Mouse (Mus musculus): ENCODE results near the gene Gm20431. TPM values are rescaled to one million over a fixed set of nuclear protein-coding genes. Genes with fewer than 3 reads are reported as not detected.

Gene Gm20431
- polyA plus RNA-seq, 1 experiment from 2014 or later = 9.2 TPM

GRCm38 (mm10) chr2:167631591-167632448 is 29.5 kb downstream of the Gm20431 start, which contains the start of gene Ube2v1:
Ube2v1 (minus strand) TSS chr2:167632095.
- Histone ChIP-seq H3K36me3 (ENCODE audit: control insufficient read depth, insufficient read depth, low read length) (no peaks in the 10 kb centered on the region), H3K27ac (ENCODE audit: low read length) (peak within 1 kb of the TSS; percentile 89), H3K27me3 (ENCODE audit: control insufficient read depth, insufficient read depth, low read length) (no peaks in the 10 kb centered on the region), H3K9me3 (replicated peaks; ENCODE audit: control insufficient read depth, low read length) (no peaks in the 10 kb centered on the region), H3K4me1 (ENCODE audit: control insufficient read depth, insufficient read depth, low read length) (peaks cover 53% of the 10 kb centered on the region), H3K4me2 (ENCODE audit: low read depth, low read length) (peak within 1 kb of the TSS; percentile 96), H3K9ac (ENCODE audit: low read length) (peak within 1 kb of the TSS; percentile 98), H3K4me3 (replicated peaks; ENCODE audit: low read length) (peak within 1 kb of the TSS; percentile 86)
- under 1% methylated on average over 84 of the region's 87 CpGs for WGBS
- peak; percentile 91 for ATAC-seq (ENCODE audit: insufficient read depth, low FRiP score)

GRCm38 (mm10) chr2:167631181-167631590 is 30.1 kb downstream of the Gm20431 start:
- Histone ChIP-seq H3K4me3 (replicated peaks; ENCODE audit: low read length) (peak overlapping the region; percentile 86), H3K9me3 (replicated peaks; ENCODE audit: control insufficient read depth, low read length) (no peaks in the 10 kb centered on the region), H3K4me2 (ENCODE audit: low read depth, low read length) (peak overlapping the region; percentile 96), H3K36me3 (ENCODE audit: control insufficient read depth, insufficient read depth, low read length) (no peaks in the 10 kb centered on the region), H3K27ac (ENCODE audit: low read length) (peak overlapping the region; percentile 89), H3K9ac (ENCODE audit: low read length) (peak overlapping the region; percentile 98), H3K4me1 (ENCODE audit: control insufficient read depth, insufficient read depth, low read length) (peaks cover 53% of the 10 kb centered on the region), H3K27me3 (ENCODE audit: control insufficient read depth, insufficient read depth, low read length) (no peaks in the 10 kb centered on the region)
- no peak for ATAC-seq (ENCODE audit: insufficient read depth, low FRiP score)
- WGBS = under 1% methylated on average over 31 of the region's 31 CpGs

GRCm38 (mm10) chr2:167630421-167630820 is 30.9 kb downstream of the Gm20431 start:
- Histone ChIP-seq H3K27ac (ENCODE audit: low read length) (peak overlapping the region; percentile 89), H3K36me3 (ENCODE audit: control insufficient read depth, insufficient read depth, low read length) (no peaks in the 10 kb centered on the region), H3K9me3 (replicated peaks; ENCODE audit: control insufficient read depth, low read length) (no peaks in the 10 kb centered on the region), H3K27me3 (ENCODE audit: control insufficient read depth, insufficient read depth, low read length) (no peaks in the 10 kb centered on the region), H3K4me3 (replicated peaks; ENCODE audit: low read length) (peak overlapping the region; percentile 86), H3K9ac (ENCODE audit: low read length) (peak overlapping the region; percentile 98), H3K4me1 (ENCODE audit: control insufficient read depth, insufficient read depth, low read length) (peaks cover 56% of the 10 kb centered on the region), H3K4me2 (ENCODE audit: low read depth, low read length) (peak overlapping the region; percentile 96)
- no peak for ATAC-seq (ENCODE audit: insufficient read depth, low FRiP score)
- 62% methylated on average over 5 of the region's 5 CpGs for WGBS

GRCm38 (mm10) chr2:167629665-167630209 is 31.6 kb downstream of the Gm20431 start:
- H3K36me3 ChIP-seq (ENCODE audit: control insufficient read depth, insufficient read depth, low read length) = no peaks in the 10 kb centered on the region
- peaks cover 57% of the 10 kb centered on the region for H3K4me1 ChIP-seq (ENCODE audit: control insufficient read depth, insufficient read depth, low read length)
- no peaks in the 10 kb centered on the region for H3K27me3 ChIP-seq (ENCODE audit: control insufficient read depth, insufficient read depth, low read length)
- H3K9ac ChIP-seq (ENCODE audit: low read length) = peak overlapping the region; percentile 98
- peak overlapping the region; percentile 96 for H3K4me2 ChIP-seq (ENCODE audit: low read depth, low read length)
- no peaks in the 10 kb centered on the region for H3K9me3 ChIP-seq (replicated peaks; ENCODE audit: control insufficient read depth, low read length)
- ATAC-seq (ENCODE audit: insufficient read depth, low FRiP score) = no peak
- WGBS = 65% methylated on average over 11 of the region's 11 CpGs
- H3K4me3 ChIP-seq (replicated peaks; ENCODE audit: low read length) = peak overlapping the region; percentile 86; the same call in 1 of the 2 replicates
- H3K27ac ChIP-seq (ENCODE audit: low read length) = peak overlapping the region; percentile 89

GRCm38 (mm10) chr2:167628872-167629271 is 32.4 kb downstream of the Gm20431 start:
- ATAC-seq (ENCODE audit: insufficient read depth, low FRiP score) = peak; percentile 11
- H3K27me3 ChIP-seq (ENCODE audit: control insufficient read depth, insufficient read depth, low read length) = no peaks in the 10 kb centered on the region
- peaks cover 53% of the 10 kb centered on the region for H3K4me1 ChIP-seq (ENCODE audit: control insufficient read depth, insufficient read depth, low read length)
- H3K27ac ChIP-seq (ENCODE audit: low read length) = peak overlapping the region; percentile 89
- H3K9me3 ChIP-seq (replicated peaks; ENCODE audit: control insufficient read depth, low read length) = no peaks in the 10 kb centered on the region
- H3K36me3 ChIP-seq (ENCODE audit: control insufficient read depth, insufficient read depth, low read length) = no peaks in the 10 kb centered on the region
- H3K4me2 ChIP-seq (ENCODE audit: low read depth, low read length) = peak overlapping the region; percentile 96
- 37% methylated on average over 4 of the region's 4 CpGs for WGBS
- no peak overlapping the region for H3K4me3 ChIP-seq (replicated peaks; ENCODE audit: low read length)
- peak overlapping the region; percentile 98 for H3K9ac ChIP-seq (ENCODE audit: low read length)

GRCm38 (mm10) chr2:167627019-167627418 is 34.3 kb downstream of the Gm20431 start:
- H3K36me3 ChIP-seq (ENCODE audit: control insufficient read depth, insufficient read depth, low read length) = no peaks in the 10 kb centered on the region
- WGBS = 87% methylated on average over 7 of the region's 7 CpGs
- no peaks in the 10 kb centered on the region for H3K27me3 ChIP-seq (ENCODE audit: control insufficient read depth, insufficient read depth, low read length)
- no peak overlapping the region for H3K4me2 ChIP-seq (ENCODE audit: low read depth, low read length)
- no peaks in the 10 kb centered on the region for H3K9me3 ChIP-seq (replicated peaks; ENCODE audit: control insufficient read depth, low read length)
- H3K4me1 ChIP-seq (ENCODE audit: control insufficient read depth, insufficient read depth, low read length) = peaks cover 47% of the 10 kb centered on the region
- no peak overlapping the region for H3K27ac ChIP-seq (ENCODE audit: low read length)
- no peak overlapping the region for H3K9ac ChIP-seq (ENCODE audit: low read length)
- no peak for ATAC-seq (ENCODE audit: insufficient read depth, low FRiP score)
- no peak overlapping the region for H3K4me3 ChIP-seq (replicated peaks; ENCODE audit: low read length)

GRCm38 (mm10) chr2:167625670-167626069 is 35.6 kb downstream of the Gm20431 start:
- ATAC-seq (ENCODE audit: insufficient read depth, low FRiP score) = no peak
- H3K9me3 ChIP-seq (replicated peaks; ENCODE audit: control insufficient read depth, low read length) = no peaks in the 10 kb centered on the region
- no peaks in the 10 kb centered on the region for H3K36me3 ChIP-seq (ENCODE audit: control insufficient read depth, insufficient read depth, low read length)
- no peak overlapping the region for H3K4me3 ChIP-seq (replicated peaks; ENCODE audit: low read length)
- WGBS = 40% methylated on average over 2 of the region's 2 CpGs
- no peak overlapping the region for H3K4me2 ChIP-seq (ENCODE audit: low read depth, low read length)
- no peak overlapping the region for H3K9ac ChIP-seq (ENCODE audit: low read length)
- peaks cover 48% of the 10 kb centered on the region for H3K4me1 ChIP-seq (ENCODE audit: control insufficient read depth, insufficient read depth, low read length)
- H3K27ac ChIP-seq (ENCODE audit: low read length) = no peak overlapping the region
- no peaks in the 10 kb centered on the region for H3K27me3 ChIP-seq (ENCODE audit: control insufficient read depth, insufficient read depth, low read length)

- H3K27ac ChIP-seq (ENCODE audit: low read length) = no peak overlapping the region
- H3K36me3 ChIP-seq (ENCODE audit: control insufficient read depth, insufficient read depth, low read length) = no peaks in the 10 kb centered on the region
- H3K4me1 ChIP-seq (ENCODE audit: control insufficient read depth, insufficient read depth, low read length) = peaks cover 36% of the 10 kb centered on the region
- no peak overlapping the region for H3K9ac ChIP-seq (ENCODE audit: low read length)
- H3K9me3 ChIP-seq (replicated peaks; ENCODE audit: control insufficient read depth, low read length) = no peaks in the 10 kb centered on the region
- no peak for ATAC-seq (ENCODE audit: insufficient read depth, low FRiP score)
- WGBS = 90% methylated on average over 5 of the region's 6 CpGs
- no peaks in the 10 kb centered on the region for H3K27me3 ChIP-seq (ENCODE audit: control insufficient read depth, insufficient read depth, low read length)
- H3K4me2 ChIP-seq (ENCODE audit: low read depth, low read length) = no peak overlapping the region
- H3K4me3 ChIP-seq (replicated peaks; ENCODE audit: low read length) = no peak overlapping the region
These were observed 36.8 kb downstream of the Gm20431 start for GRCm38 (mm10) chr2:167624368-167625075.

- no peak for ATAC-seq (ENCODE audit: insufficient read depth, low FRiP score)
- no peaks in the 10 kb centered on the region for H3K36me3 ChIP-seq (ENCODE audit: control insufficient read depth, insufficient read depth, low read length)
These were observed 38.3 kb downstream of the Gm20431 start for GRCm38 (mm10) chr2:167622965-167623364.

More at GRCm38 (mm10) chr2:167622965-167623364, 38.3 kb downstream of the Gm20431 start:
- Histone ChIP-seq H3K27me3 (ENCODE audit: control insufficient read depth, insufficient read depth, low read length) (no peaks in the 10 kb centered on the region), H3K9ac (ENCODE audit: low read length) (no peak overlapping the region), H3K4me3 (replicated peaks; ENCODE audit: low read length) (no peak overlapping the region), H3K9me3 (replicated peaks; ENCODE audit: control insufficient read depth, low read length) (no peaks in the 10 kb centered on the region), H3K4me1 (ENCODE audit: control insufficient read depth, insufficient read depth, low read length) (peaks cover 23% of the 10 kb centered on the region), H3K27ac (ENCODE audit: low read length) (no peak overlapping the region), H3K4me2 (ENCODE audit: low read depth, low read length) (no peak overlapping the region)
- 57% methylated on average over 5 of the region's 5 CpGs for WGBS

Measured in stomach, embryonic 16.5 days (tissue).